Mouse (Mus musculus) cortical plate, adult 2 months (tissue): ENCODE results near the gene Syngap1. TPM values are rescaled to one million over a fixed set of nuclear protein-coding genes. Genes with fewer than 3 reads are reported as not detected.

Experiments used
- H3K27ac ChIP-seq: fragments of 200-500 bp; 2 replicates; pipeline ENCODE4 v1.5.1; 2012; ENCODE audit warnings: low read length, control low read depth, inconsistent platforms; ENCODE audit not compliant: insufficient read depth
- H3K4me1 ChIP-seq: fragments of 200-500 bp; 2 replicates; pipeline ENCODE4 v1.6.1; 2011; ENCODE audit warnings: low read length; ENCODE audit not compliant: control insufficient read depth, insufficient read depth
- H3K4me3 ChIP-seq: fragments of 200-500 bp; 2 replicates; pipeline ENCODE4 v1.5.1; 2011; ENCODE audit warnings: mild to moderate bottlenecking, low read length, control low read depth; ENCODE audit not compliant: insufficient read depth
- CTCF ChIP-seq: fragments of 200-500 bp; IDR thresholded peaks from 2 replicates; pipeline ENCODE4 v1.5.1; 2011; ENCODE audit warnings: mild to moderate bottlenecking, control low read depth, low read length; ENCODE audit not compliant: insufficient read depth; ENCODE audit errors: extremely low read depth
- POLR2A ChIP-seq: fragments of 200-500 bp; IDR thresholded peaks from 2 replicates; pipeline ENCODE4 v1.6.1; 2011; ENCODE audit warnings: mild to moderate bottlenecking, low read length, control low read depth; ENCODE audit not compliant: insufficient read depth; ENCODE audit errors: extremely low read depth
- polyA plus RNA-seq: library from polyadenylated mRNA; depleted of rRNA; stranded (reverse); fragments of >200 nt; gene quantifications from 2 replicates; pipeline ENCODE4 v1.2.3, GENCODE M21; 2012

The Syngap1 gene
- polyA plus RNA-seq, 1 experiment: 185 TPM

DNA sequence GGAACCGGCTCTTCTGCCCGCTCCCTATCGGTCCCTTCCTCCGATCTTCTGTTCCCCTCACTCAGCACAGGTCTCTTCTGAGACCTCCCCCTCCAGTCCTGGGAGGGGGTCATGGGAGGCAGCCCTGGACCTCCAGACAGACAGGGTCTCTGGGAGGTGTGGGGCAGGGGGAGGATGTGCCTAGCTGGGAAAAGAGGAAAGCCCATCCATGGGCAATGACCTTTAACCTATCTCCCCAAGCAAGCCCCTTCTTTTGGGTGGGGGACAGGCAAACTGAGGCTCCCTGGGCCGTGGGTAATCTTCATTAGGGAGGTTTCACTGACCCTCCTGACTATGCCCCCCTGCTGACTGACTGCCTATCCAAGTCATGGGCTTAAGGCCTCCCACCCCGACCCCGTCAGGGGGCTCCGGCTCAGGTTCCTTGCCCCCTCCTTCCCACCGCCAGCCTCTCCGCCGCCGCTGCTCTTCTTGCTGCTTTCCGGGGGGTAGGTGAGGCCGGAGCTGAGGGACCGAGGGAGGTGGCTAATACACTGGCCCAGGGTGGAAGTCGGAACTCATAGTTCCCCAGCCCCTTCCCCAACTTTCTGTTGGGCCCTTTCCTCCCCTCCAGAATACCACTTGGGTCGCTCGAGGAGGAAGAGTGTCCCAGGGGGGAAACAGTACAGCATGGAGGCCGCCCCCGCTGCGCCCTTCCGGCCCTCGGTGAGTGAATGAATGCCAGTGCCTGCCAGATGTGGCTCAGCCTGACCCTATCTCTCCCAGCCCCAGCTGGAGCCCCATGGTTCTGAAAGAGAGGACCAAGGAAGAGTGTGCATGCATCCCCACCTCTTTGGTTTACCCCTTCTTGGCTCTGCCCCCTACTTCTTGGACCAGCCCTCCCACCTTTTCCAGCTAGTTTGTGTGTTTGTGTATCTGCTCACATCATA lies 11.2 kb downstream of the Syngap1 start:
- TF ChIP-seq POLR2A (no peak), CTCF (no peak)
- Histone ChIP-seq H3K27ac (peak overlapping the region; percentile 78; the same call in 1 of the 2 replicates), H3K4me1 (peaks cover 6% of the 10 kb centered on the region), H3K4me3 (peak overlapping the region; percentile 59)

DNA sequence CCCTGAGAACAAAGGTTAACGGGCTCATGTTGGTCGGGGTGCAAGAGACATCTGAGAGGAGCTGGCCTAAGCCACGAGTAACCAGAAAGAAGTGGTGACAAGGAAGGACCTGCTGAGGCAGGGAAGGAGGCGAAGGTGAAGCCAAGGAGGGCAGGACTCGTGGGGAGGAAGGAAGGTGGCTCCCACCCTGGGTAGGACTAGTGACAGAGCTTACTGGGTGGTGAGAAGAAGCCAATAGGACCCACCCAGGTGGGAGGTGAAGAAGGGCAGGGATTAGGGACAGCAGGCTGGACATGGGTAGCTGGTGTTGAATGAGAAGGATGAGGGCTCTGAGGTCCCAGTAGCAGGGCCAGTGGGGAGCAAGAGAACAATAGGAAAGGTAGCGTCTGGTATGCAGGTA lies 12.1 kb downstream of the Syngap1 start:
- Histone ChIP-seq H3K27ac (peak overlapping the region; percentile 78), H3K4me3 (peak overlapping the region; percentile 59), H3K4me1 (peaks cover 6% of the 10 kb centered on the region)
- no peak for TF ChIP-seq POLR2A
- TF ChIP-seq CTCF: no peak

DNA sequence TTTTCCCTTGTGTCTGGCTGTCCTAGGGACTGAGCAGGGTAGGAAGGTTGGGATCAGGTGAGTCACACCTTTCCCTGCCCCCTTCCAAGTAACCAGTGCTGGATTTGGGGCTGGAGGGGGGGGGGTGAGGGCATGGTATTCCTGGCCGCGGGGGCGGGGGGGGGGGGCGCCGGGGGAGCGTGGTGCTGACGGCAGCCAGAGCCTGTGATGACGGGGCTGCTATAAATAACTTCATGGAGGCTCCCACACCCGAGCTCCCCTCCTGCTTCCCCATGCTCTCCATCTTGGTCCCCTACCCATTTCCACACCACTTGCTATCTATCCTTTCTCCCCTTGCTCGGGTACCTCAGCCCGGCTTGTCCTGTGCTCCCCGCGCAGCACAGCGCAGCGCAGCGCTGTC lies 12.7 kb downstream of the Syngap1 start:
- no peak for TF ChIP-seq CTCF
- H3K27ac ChIP-seq: peak overlapping the region; percentile 78; the same call in 1 of the 2 replicates
- peaks cover 6% of the 10 kb centered on the region for H3K4me1 ChIP-seq
- peak overlapping the region; percentile 59 for H3K4me3 ChIP-seq

DNA sequence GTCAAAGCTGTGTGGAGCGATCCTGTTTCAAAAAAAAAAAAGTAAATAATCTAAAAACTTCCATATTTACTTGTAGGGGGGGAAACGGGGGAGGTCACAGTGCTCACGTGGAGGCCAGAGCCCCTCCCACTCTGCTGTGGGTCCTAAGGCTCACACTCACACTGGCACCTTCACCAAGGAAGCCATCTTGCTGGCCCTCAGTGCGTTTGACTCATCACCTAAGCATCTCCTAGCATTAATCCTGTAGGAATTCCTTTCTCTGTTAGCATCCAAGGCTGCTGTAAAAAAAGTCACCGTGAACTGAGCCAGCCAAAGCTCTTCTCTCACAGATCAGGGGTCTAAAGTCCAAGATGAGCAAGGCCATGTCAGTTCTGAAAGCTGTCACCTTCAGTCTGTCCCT lies 15.3 kb downstream of the Syngap1 start:
- Histone ChIP-seq H3K4me3 (no peak overlapping the region), H3K27ac (no peak overlapping the region), H3K4me1 (peaks cover 6% of the 10 kb centered on the region)
- TF ChIP-seq CTCF (no peak), POLR2A (no peak)

DNA sequence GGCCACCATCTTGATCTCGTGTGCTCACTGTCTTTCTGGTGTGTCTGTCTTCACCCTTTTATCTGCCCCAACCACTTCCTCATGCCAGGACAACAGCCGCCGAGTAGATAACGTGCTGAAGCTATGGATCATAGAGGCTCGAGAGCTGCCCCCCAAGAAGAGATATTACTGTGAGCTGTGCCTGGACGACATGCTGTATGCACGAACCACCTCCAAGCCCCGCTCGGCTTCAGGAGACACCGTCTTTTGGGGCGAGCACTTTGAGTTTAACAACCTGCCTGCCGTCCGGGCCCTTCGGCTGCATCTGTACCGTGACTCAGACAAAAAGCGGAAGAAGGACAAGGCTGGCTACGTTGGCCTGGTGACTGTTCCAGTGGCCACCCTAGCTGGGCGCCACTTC lies 15.8 kb downstream of the Syngap1 start:
- TF ChIP-seq POLR2A: no peak
- no peak for TF ChIP-seq CTCF
- Histone ChIP-seq H3K27ac (no peak overlapping the region), H3K4me1 (peaks cover 6% of the 10 kb centered on the region), H3K4me3 (no peak overlapping the region)

DNA sequence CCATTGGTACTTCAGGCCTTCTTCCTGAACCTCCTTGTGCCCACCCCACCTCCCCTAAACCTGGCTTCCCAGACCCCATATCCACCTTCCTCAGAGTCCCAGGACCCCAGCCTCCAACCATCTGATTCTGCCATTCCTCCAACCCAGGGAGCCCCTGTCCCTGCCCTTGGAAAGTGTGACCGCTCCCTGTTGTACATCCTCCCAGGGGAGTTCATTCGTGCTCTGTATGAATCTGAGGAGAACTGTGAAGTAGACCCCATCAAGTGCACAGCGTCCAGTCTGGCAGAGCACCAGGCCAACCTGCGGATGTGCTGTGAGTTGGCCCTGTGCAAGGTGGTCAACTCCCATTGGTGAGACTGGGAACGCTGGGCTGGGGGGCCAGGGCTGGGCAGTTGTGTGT lies 16.8 kb downstream of the Syngap1 start:
- Histone ChIP-seq H3K27ac (no peak overlapping the region), H3K4me3 (no peak overlapping the region), H3K4me1 (peaks cover 6% of the 10 kb centered on the region)
- TF ChIP-seq CTCF: no peak

DNA sequence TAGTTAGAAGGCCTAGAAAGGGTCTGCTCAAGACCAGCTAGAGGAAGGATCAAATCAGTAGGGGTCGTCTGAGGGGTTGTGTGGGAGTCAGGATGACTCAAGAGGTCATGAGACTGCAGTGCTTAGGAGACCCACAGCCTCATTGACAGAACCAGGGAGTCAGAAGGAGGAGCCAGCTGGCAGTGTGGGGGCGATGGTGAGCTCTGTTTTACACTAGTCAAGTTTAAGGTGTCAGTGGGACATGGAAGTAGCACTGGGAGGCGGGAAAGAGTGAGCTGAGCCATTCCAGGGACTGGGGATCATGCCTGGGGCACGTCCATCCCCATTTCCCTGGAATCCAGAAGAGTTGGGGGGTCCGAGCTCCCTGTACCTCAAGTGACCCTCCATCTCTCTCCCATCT lies 17.8 kb downstream of the Syngap1 start:
- no peak overlapping the region for H3K27ac ChIP-seq
- H3K4me3 ChIP-seq: no peak overlapping the region
- H3K4me1 ChIP-seq: no peaks in the 10 kb centered on the region
- peak; percentile 31; the same call in 1 of the 2 replicates for TF ChIP-seq POLR2A
- no peak for TF ChIP-seq CTCF

DNA sequence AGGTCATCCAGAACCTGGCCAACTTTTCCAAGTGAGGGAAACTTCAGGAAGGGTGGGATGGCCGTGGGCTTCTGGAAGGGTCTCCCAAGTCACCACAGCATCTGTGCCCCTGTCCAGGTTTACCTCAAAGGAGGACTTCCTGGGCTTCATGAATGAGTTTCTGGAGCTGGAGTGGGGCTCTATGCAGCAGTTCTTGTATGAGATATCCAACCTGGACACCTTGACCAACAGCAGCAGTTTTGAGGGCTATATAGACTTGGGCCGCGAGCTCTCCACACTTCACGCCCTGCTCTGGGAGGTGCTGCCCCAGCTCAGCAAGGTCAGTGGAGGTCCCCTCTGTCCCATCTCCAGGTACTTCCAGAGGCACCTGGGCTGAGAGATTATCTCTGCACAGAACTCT lies 18.8 kb downstream of the Syngap1 start:
- Histone ChIP-seq H3K4me3 (no peak overlapping the region), H3K27ac (no peak overlapping the region), H3K4me1 (no peaks in the 10 kb centered on the region)
- TF ChIP-seq CTCF: no peak
- TF ChIP-seq POLR2A: no peak

DNA sequence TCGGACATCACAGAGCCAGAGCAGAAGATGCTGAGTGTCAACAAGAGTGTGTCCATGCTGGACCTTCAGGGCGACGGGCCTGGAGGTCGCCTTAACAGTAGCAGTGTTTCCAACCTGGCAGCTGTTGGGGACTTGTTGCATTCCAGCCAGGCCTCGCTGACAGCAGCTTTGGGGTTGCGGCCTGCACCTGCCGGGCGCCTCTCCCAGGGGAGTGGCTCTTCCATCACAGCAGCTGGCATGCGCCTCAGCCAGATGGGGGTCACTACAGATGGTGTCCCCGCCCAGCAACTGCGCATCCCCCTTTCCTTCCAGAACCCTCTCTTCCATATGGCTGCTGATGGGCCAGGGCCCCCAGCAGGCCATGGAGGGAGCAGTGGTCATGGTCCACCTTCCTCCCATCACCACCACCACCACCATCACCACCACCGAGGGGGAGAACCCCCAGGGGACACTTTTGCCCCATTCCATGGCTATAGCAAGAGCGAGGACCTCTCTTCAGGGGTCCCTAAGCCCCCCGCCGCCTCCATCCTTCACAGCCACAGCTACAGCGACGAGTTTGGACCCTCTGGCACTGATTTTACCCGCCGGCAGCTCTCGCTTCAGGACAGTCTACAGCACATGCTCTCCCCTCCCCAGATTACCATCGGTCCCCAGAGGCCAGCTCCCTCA lies 20.7 kb downstream of the Syngap1 start:
- peaks cover under 1% of the 10 kb centered on the region; the same call in 1 of the 2 replicates for H3K4me1 ChIP-seq
- TF ChIP-seq POLR2A (no peak), CTCF (no peak)

DNA sequence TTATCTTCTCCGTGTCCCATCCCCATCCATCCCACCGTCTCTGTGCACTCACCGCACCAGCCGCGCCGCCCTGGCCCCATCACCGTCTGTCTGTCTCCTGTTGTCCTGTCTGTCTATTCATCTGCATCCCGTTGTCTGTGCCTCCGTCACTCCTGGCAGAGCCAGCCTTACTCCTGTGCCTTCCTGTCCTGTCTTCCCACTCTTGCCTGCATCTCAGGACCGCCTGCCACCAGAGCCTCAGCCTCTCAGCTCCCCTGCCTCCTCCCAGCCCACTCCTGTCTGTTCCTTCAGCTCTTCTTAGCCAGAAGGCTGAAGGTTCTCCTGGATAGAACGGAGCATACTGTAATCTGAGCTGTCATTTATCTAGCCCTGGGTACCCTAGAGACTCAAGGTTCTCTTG lies 25.9 kb downstream of the Syngap1 start:
- TF ChIP-seq POLR2A (no peak), CTCF (no peak)
- Histone ChIP-seq H3K4me3 (no peak overlapping the region), H3K27ac (peak overlapping the region; percentile 38), H3K4me1 (peaks cover 4% of the 10 kb centered on the region; the same call in 1 of the 2 replicates)

More for the DNA sequence above, 20.7 kb downstream of the Syngap1 start:
- no peak overlapping the region for H3K4me3 ChIP-seq
- H3K27ac ChIP-seq: no peak overlapping the region
